Mouse (Mus musculus): ENCODE results near the gene Pxk. TPM values are rescaled to one million over a fixed set of nuclear protein-coding genes. Genes with fewer than 3 reads are reported as not detected.
A peak's percentile ranks its signal among the peaks of the same experiment; 100 is the strongest.
"Not testable (repeated sequence)": the region's sequence is repeated elsewhere in the genome, so short reads cannot be mapped to it uniquely, and the experiment has no call there.

Pxk gene
- polyA plus RNA-seq, 1 experiment from 2014 or later, result 29.4 TPM

GRCm38 (mm10) chr14:8164463-8164862 is 66.5 kb downstream of the Pxk start:
- Histone ChIP-seq H3K27me3 (ENCODE audit: control insufficient read depth, insufficient read depth, low read length) (no peaks in the 10 kb centered on the region), H3K9me3 (ENCODE audit: control insufficient read depth, low read length) (no peaks in the 10 kb centered on the region), H3K4me1 (replicated peaks; ENCODE audit: control insufficient read depth, insufficient read depth) (no peaks in the 10 kb centered on the region), H3K4me2 (replicated peaks; ENCODE audit: low read depth) (no peak overlapping the region), H3K27ac (replicated peaks) (no peak overlapping the region), H3K9ac (ENCODE audit: low read length) (no peak overlapping the region), H3K4me3 (ENCODE audit: low read depth, low read length) (no peak overlapping the region), H3K36me3 (ENCODE audit: control insufficient read depth, insufficient read depth, low read length) (peaks cover 26% of the 10 kb centered on the region)
- DNase-seq (ENCODE audit: low spot score), result no peak
- no peak for ATAC-seq (ENCODE audit: low FRiP score, low TSS enrichment)
- TF ChIP-seq CTCF (IDR thresholded peaks at IDR 0.05; ENCODE audit: low read depth) (no peak), EP300 (optimal IDR thresholded peaks at IDR 0.05) (no peak)
- WGBS, result 77% methylated on average over 7 of the region's 7 CpGs

GRCm38 (mm10) chr14:8172507-8173410 is 74.7 kb downstream of the Pxk start, which contains the start of gene Pdhb:
Pdhb (minus strand) TSS chr14:8173025.
- ATAC-seq (ENCODE audit: low FRiP score, low TSS enrichment), result peak; percentile 99
- WGBS, result under 1% methylated on average over 60 of the region's 64 CpGs

GRCm38 (mm10) chr14:8173542-8174250 is 75.7 kb downstream of the Pxk start:
- not testable (repeated sequence) for DNase-seq (ENCODE audit: low spot score); ATAC-seq (ENCODE audit: low FRiP score, low TSS enrichment); H3K9me3 ChIP-seq (ENCODE audit: control insufficient read depth, low read length); H3K4me1 ChIP-seq (replicated peaks; ENCODE audit: control insufficient read depth, insufficient read depth); H3K36me3 ChIP-seq (ENCODE audit: control insufficient read depth, insufficient read depth, low read length); H3K27me3 ChIP-seq (ENCODE audit: control insufficient read depth, insufficient read depth, low read length)
- 22% methylated on average over 5 of the region's 7 CpGs for WGBS
- peak overlapping the region; percentile 48; the same call in 1 of the 2 replicates for H3K9ac ChIP-seq (ENCODE audit: low read length)
- H3K4me2 ChIP-seq (replicated peaks; ENCODE audit: low read depth), result peak overlapping the region; percentile 73
- peak overlapping the region; percentile 73 for H3K27ac ChIP-seq (replicated peaks)
- peak overlapping the region; percentile 96 for H3K4me3 ChIP-seq (ENCODE audit: low read depth, low read length)
- TF ChIP-seq CTCF (IDR thresholded peaks at IDR 0.05; ENCODE audit: low read depth), result peak; percentile 53

More at GRCm38 (mm10) chr14:8172507-8173410, 74.7 kb downstream of the Pxk start, which contains the start of gene Pdhb:
- TF ChIP-seq CTCF (IDR thresholded peaks at IDR 0.05; ENCODE audit: low read depth), result peak; percentile 47
- no peak for TF ChIP-seq EP300 (optimal IDR thresholded peaks at IDR 0.05)
- H3K4me3 ChIP-seq (ENCODE audit: low read depth, low read length), result peak within 1 kb of the TSS; percentile 96
- H3K27me3 ChIP-seq (ENCODE audit: control insufficient read depth, insufficient read depth, low read length), result no peaks in the 10 kb centered on the region
- H3K9me3 ChIP-seq (ENCODE audit: control insufficient read depth, low read length), result no peaks in the 10 kb centered on the region
- peak; percentile 100 for DNase-seq (ENCODE audit: low spot score)
- H3K4me2 ChIP-seq (replicated peaks; ENCODE audit: low read depth), result peak within 1 kb of the TSS; percentile 76
- H3K4me1 ChIP-seq (replicated peaks; ENCODE audit: control insufficient read depth, insufficient read depth), result peaks cover 4% of the 10 kb centered on the region; the same call in 1 of the 2 replicates
- peaks cover 7% of the 10 kb centered on the region; the same call in 1 of the 2 replicates for H3K36me3 ChIP-seq (ENCODE audit: control insufficient read depth, insufficient read depth, low read length)
- H3K27ac ChIP-seq (replicated peaks), result peak within 1 kb of the TSS; percentile 89
- peak within 1 kb of the TSS; percentile 94 for H3K9ac ChIP-seq (ENCODE audit: low read length)

- no peak for TF ChIP-seq EP300 (optimal IDR thresholded peaks at IDR 0.05)
- TF ChIP-seq CTCF (IDR thresholded peaks at IDR 0.05; ENCODE audit: low read depth), result no peak
- WGBS, result 68% methylated on average over 5 of the region's 5 CpGs
- no peak overlapping the region for H3K27ac ChIP-seq (replicated peaks)
- H3K4me2 ChIP-seq (replicated peaks; ENCODE audit: low read depth), result no peak overlapping the region
- H3K27me3 ChIP-seq (ENCODE audit: control insufficient read depth, insufficient read depth, low read length), result no peaks in the 10 kb centered on the region
- H3K4me1 ChIP-seq (replicated peaks; ENCODE audit: control insufficient read depth, insufficient read depth), result peaks cover 4% of the 10 kb centered on the region; the same call in 1 of the 2 replicates
- H3K4me3 ChIP-seq (ENCODE audit: low read depth, low read length), result no peak overlapping the region
- no peaks in the 10 kb centered on the region for H3K36me3 ChIP-seq (ENCODE audit: control insufficient read depth, insufficient read depth, low read length)
- DNase-seq (ENCODE audit: low spot score) (no peak), ATAC-seq (ENCODE audit: low FRiP score, low TSS enrichment) (no peak)
- H3K9me3 ChIP-seq (ENCODE audit: control insufficient read depth, low read length), result no peaks in the 10 kb centered on the region
- H3K9ac ChIP-seq (ENCODE audit: low read length), result no peak overlapping the region
These were observed 76.6 kb downstream of the Pxk start for GRCm38 (mm10) chr14:8174634-8175033.

- Histone ChIP-seq H3K27me3 (ENCODE audit: control insufficient read depth, insufficient read depth, low read length) (no peaks in the 10 kb centered on the region), H3K4me1 (replicated peaks; ENCODE audit: control insufficient read depth, insufficient read depth) (peaks cover 4% of the 10 kb centered on the region; the same call in 1 of the 2 replicates), H3K36me3 (ENCODE audit: control insufficient read depth, insufficient read depth, low read length) (no peaks in the 10 kb centered on the region), H3K27ac (replicated peaks) (no peak overlapping the region), H3K9ac (ENCODE audit: low read length) (no peak overlapping the region), H3K4me3 (ENCODE audit: low read depth, low read length) (no peak overlapping the region), H3K9me3 (ENCODE audit: control insufficient read depth, low read length) (no peaks in the 10 kb centered on the region), H3K4me2 (replicated peaks; ENCODE audit: low read depth) (no peak overlapping the region)
- ATAC-seq (ENCODE audit: low FRiP score, low TSS enrichment) (no peak), DNase-seq (ENCODE audit: low spot score) (peak; percentile 57)
- TF ChIP-seq EP300 (optimal IDR thresholded peaks at IDR 0.05) (no peak), CTCF (IDR thresholded peaks at IDR 0.05; ENCODE audit: low read depth) (no peak)
- WGBS, result 49% methylated on average over 5 of the region's 5 CpGs
These were observed 78.2 kb downstream of the Pxk start for GRCm38 (mm10) chr14:8176251-8176650.

All from stomach, postnatal 0 days (tissue).